Mouse (Mus musculus) heart, postnatal 25 days (tissue): Measurements from ENCODE around the gene Spdef. TPM values are rescaled to one million over a fixed set of nuclear protein-coding genes. Genes with fewer than 3 reads are reported as not detected.

Source experiments
- DNase-seq: peaks from one replicate; pipeline ENCODE4 v3.0.0; 2022; ENCODE audit warnings: low spot score
- intact Hi-C: fragments of 180-260 bp; cut with DNase I; formaldehyde crosslinking; loops from one replicate; pipeline ENCODE4 v1.15.1; 2025
- total RNA-seq, 2 experiments: library from RNA; stranded (reverse); gene quantifications; 2 replicates each; pipeline ENCODE4 v1.2.3; 2021

Spdef gene
- total RNA-seq, 2 experiments from 2014 or later = not detected

- intact Hi-C loops = no loop called here
- no peak for DNase-seq
These were observed 43.2 kb downstream of the Spdef start for GRCm38 (mm10) chr17:27685550-27685913.

- DNase-seq = no peak
- intact Hi-C loops = no loop called here
These were observed 43.7 kb downstream of the Spdef start for GRCm38 (mm10) chr17:27684886-27685549.

- intact Hi-C loops = no loop called here
- DNase-seq = no peak
These were observed 49.6 kb downstream of the Spdef start for GRCm38 (mm10) chr17:27678924-27679813.

GRCm38 (mm10) chr17:27677756-27678155 lies 51.0 kb downstream of the Spdef start:
- intact Hi-C loops = no loop called here
- DNase-seq = no peak

GRCm38 (mm10) chr17:27676270-27676669 lies 52.5 kb downstream of the Spdef start:
- intact Hi-C loops = no loop called here
- no peak for DNase-seq

GRCm38 (mm10) chr17:27675453-27675852 lies 53.3 kb downstream of the Spdef start:
- intact Hi-C loops = no loop called here
- DNase-seq = no peak

- intact Hi-C loops = no loop called here
- no peak for DNase-seq
These were observed 54.8 kb downstream of the Spdef start for GRCm38 (mm10) chr17:27673945-27674344.

GRCm38 (mm10) chr17:27671720-27672119 lies 57.0 kb downstream of the Spdef start:
- intact Hi-C loops = no loop called here
- DNase-seq = no peak

Other genes starting within 250 kb of the Spdef start
- under 1 TPM; 0.11 to 0.44 TPM for gene Grm4, start 207.6 kb downstream of the Spdef start, total RNA-seq
- gene Hmga1, start 172.5 kb downstream of the Spdef start, total RNA-seq = 10 to 100 TPM; 35.2 to 42.0 TPM
- gene AI413582, start 163.2 kb downstream of the Spdef start, total RNA-seq = 1 to 10 TPM; 7.3 to 7.7 TPM
- gene Nudt3, start 105.5 kb downstream of the Spdef start, total RNA-seq = 100 to 1,000 TPM; 343 TPM
- under 1 TPM in 1 of 2 experiments, not detected in 1; 0.94 TPM for gene RPS10-NUDT3, start 93.7 kb downstream of the Spdef start, total RNA-seq
- 100 to 1,000 TPM; 476 to 516 TPM for gene Rps10, start 92.3 kb downstream of the Spdef start, total RNA-seq
- gene Pacsin1, start 73.4 kb downstream of the Spdef start, total RNA-seq = under 1 TPM; 0.25 to 0.62 TPM
- gene D17Wsu92e, start 91.7 kb upstream of the Spdef start, total RNA-seq = 100 to 1,000 TPM; 133 to 137 TPM
- 10 to 100 TPM; 59.9 to 60.7 TPM for gene Snrpc, start 109.2 kb upstream of the Spdef start, total RNA-seq
- gene Uhrf1bp1, start 127.5 kb upstream of the Spdef start, total RNA-seq = 10 to 100 TPM; 14.0 to 14.8 TPM
- gene Anks1, start 180.4 kb upstream of the Spdef start, total RNA-seq = 10 to 100 TPM; 56.8 to 61.6 TPM
- gene Taf11, start 180.9 kb upstream of the Spdef start, total RNA-seq = 10 to 100 TPM; 21.3 to 22.5 TPM